Mouse (Mus musculus) ES-E14 (cell line): ENCODE results near the gene Dock7. TPM values are rescaled to one million over a fixed set of nuclear protein-coding genes. Genes with fewer than 3 reads are reported as not detected.
"Not testable (repeated sequence)": the region's sequence is repeated elsewhere in the genome, so short reads cannot be mapped to it uniquely, and the experiment has no call there.

Experiments used
- DNase-seq: peaks from one replicate; pipeline ENCODE4 v3.0.0-alpha.2; 2013; ENCODE audit warnings: low read depth, low spot score
- H3K27ac ChIP-seq: 2 replicates; pipeline ENCODE4 v1.5.1; 2012; ENCODE audit warnings: low read depth, mild to moderate bottlenecking, low read length, moderate library complexity, mixed read lengths; ENCODE audit not compliant: poor library complexity, insufficient read depth, severe bottlenecking
- H3K36me3 ChIP-seq: 2 replicates; pipeline ENCODE4 v1.6.1; 2012; ENCODE audit warnings: mild to moderate bottlenecking, low read length, moderate library complexity, mixed read lengths; ENCODE audit not compliant: control insufficient read depth, poor library complexity, insufficient read depth, severe bottlenecking
- H3K4me1 ChIP-seq, 2 experiments: fragments of 150-350 bp in 1 of 2; sonication (generic) in 1 of 2; 2 replicates each; pipeline ENCODE4 v1.6.1; 2012; ENCODE audit warnings: low read length in 2 of 2, mild to moderate bottlenecking in 1 of 2, mixed read lengths in 1 of 2; ENCODE audit not compliant: control insufficient read depth in 2 of 2, insufficient read depth in 2 of 2, poor library complexity in 1 of 2
- H3K4me3 ChIP-seq, 2 experiments: fragments of 150-350 bp in 1 of 2; sonication (generic) in 1 of 2; 2 replicates each; pipeline ENCODE4 v1.5.1; 2012; ENCODE audit warnings: low read length in 2 of 2, low read depth in 1 of 2, mild to moderate bottlenecking in 1 of 2, mixed read lengths in 1 of 2; ENCODE audit not compliant: insufficient read depth in 1 of 2, poor library complexity in 1 of 2, severe bottlenecking in 1 of 2
- H3K9ac ChIP-seq: 2 replicates; pipeline ENCODE4 v1.6.1; 2012; ENCODE audit warnings: low read depth, mild to moderate bottlenecking, low read length, mixed read lengths; ENCODE audit not compliant: poor library complexity, insufficient read depth, severe bottlenecking
- H3K9me3 ChIP-seq: fragments of 150-350 bp; sonication (generic); 2 replicates; pipeline ENCODE4 v1.6.1; 2012; ENCODE audit warnings: low read depth, mild to moderate bottlenecking, low read length; ENCODE audit not compliant: control insufficient read depth, insufficient read depth
- CHD2 ChIP-seq: IDR thresholded peaks from 2 replicates; pipeline ENCODE4 v1.6.1; 2014; ENCODE audit warnings: mild to moderate bottlenecking, low read depth, low read length, inconsistent platforms
- HCFC1 ChIP-seq: IDR thresholded peaks from 2 replicates; pipeline ENCODE4 v1.6.1; 2012; ENCODE audit warnings: low read length, inconsistent platforms, borderline replicate concordance; ENCODE audit not compliant: insufficient read depth
- MAFK ChIP-seq: IDR thresholded peaks from 2 replicates; pipeline ENCODE4 v1.6.1; 2014; ENCODE audit warnings: mild to moderate bottlenecking, low read depth, low read length, inconsistent platforms; ENCODE audit not compliant: insufficient read depth
- ZC3H11A ChIP-seq: IDR thresholded peaks from 2 replicates; pipeline ENCODE4 v1.6.1; 2012; ENCODE audit warnings: low read depth, mild to moderate bottlenecking, inconsistent platforms, low read length, borderline replicate concordance
- ZNF384 ChIP-seq: IDR thresholded peaks from 2 replicates; pipeline ENCODE4 v1.6.1; 2012; ENCODE audit warnings: low read depth, low read length, inconsistent platforms
- in situ Hi-C, 2 experiments: fragments of 600-800 bp; cut with MboI; formaldehyde crosslinking; loops; one replicate each; pipeline ENCODE4 v1.15.1; 2025; ENCODE audit warnings: low sequenced_read_pairs in 2 of 2, inconsistent platforms in 1 of 2; ENCODE audit not compliant: unreplicated experiment in 2 of 2
- total RNA-seq: library from RNA; depleted of rRNA; stranded (reverse); fragments of 300-350 nt; gene quantifications from 2 replicates; pipeline ENCODE4 v1.2.3, GENCODE M21; 2012

Dock7 gene
- total RNA-seq, 1 experiment = 22.8 TPM

- in situ Hi-C loops = no loop called here
- H3K4me1 ChIP-seq = no peaks in the 10 kb centered on the region
- H3K36me3 ChIP-seq = no peaks in the 10 kb centered on the region
- H3K9me3 ChIP-seq = no peaks in the 10 kb centered on the region
- H3K4me3 ChIP-seq = no peak overlapping the region
- DNase-seq = no peak
- H3K27ac ChIP-seq = no peak overlapping the region
- H3K9ac ChIP-seq = no peak overlapping the region
- TF ChIP-seq HCFC1 (no peak), ZNF384 (no peak), MAFK (no peak), ZC3H11A (no peak), CHD2 (no peak)
These were observed 145.0 kb downstream of the Dock7 start for GRCm38 (mm10) chr4:98975741-98976140.

GRCm38 (mm10) chr4:98969946-98970345, 150.8 kb downstream of the Dock7 start:
- no peaks in the 10 kb centered on the region for H3K9me3 ChIP-seq
- DNase-seq = no peak
- TF ChIP-seq MAFK (no peak), HCFC1 (no peak), ZNF384 (no peak), CHD2 (no peak), ZC3H11A (no peak)
- no peak overlapping the region for H3K27ac ChIP-seq
- H3K9ac ChIP-seq = no peak overlapping the region
- peaks cover 4% of the 10 kb centered on the region; the same call in 1 of the 2 replicates for H3K36me3 ChIP-seq
- in situ Hi-C loops = no loop called here
- H3K4me1 ChIP-seq = no peaks in the 10 kb centered on the region
- H3K4me3 ChIP-seq = no peak overlapping the region

GRCm38 (mm10) chr4:98960243-98960642, 160.5 kb downstream of the Dock7 start:
- no peak for DNase-seq
- Histone ChIP-seq H3K27ac (no peak overlapping the region), H3K36me3 (peaks cover 2% of the 10 kb centered on the region; the same call in 1 of the 2 replicates), H3K9me3 (no peaks in the 10 kb centered on the region), H3K4me3 (no peak overlapping the region), H3K4me1 (no peaks in the 10 kb centered on the region), H3K9ac (no peak overlapping the region)
- TF ChIP-seq HCFC1 (no peak), MAFK (no peak), ZNF384 (no peak), CHD2 (no peak), ZC3H11A (no peak)
- in situ Hi-C loops = no loop called here

GRCm38 (mm10) chr4:98955986-98956385, 164.7 kb downstream of the Dock7 start:
- Histone ChIP-seq H3K27ac (no peak overlapping the region), H3K4me1 (no peaks in the 10 kb centered on the region), H3K4me3 (no peak overlapping the region), H3K36me3 (peaks cover 2% of the 10 kb centered on the region; the same call in 1 of the 2 replicates), H3K9me3 (no peaks in the 10 kb centered on the region), H3K9ac (no peak overlapping the region)
- no peak for DNase-seq
- in situ Hi-C loops = no loop called here
- no peak for TF ChIP-seq HCFC1
- no peak for TF ChIP-seq CHD2

- Histone ChIP-seq H3K36me3 (no peaks in the 10 kb centered on the region; the same call in none of the 2 replicates), H3K4me3 (no peak overlapping the region), H3K9me3 (no peaks in the 10 kb centered on the region), H3K9ac (no peak overlapping the region), H3K4me1 (no peaks in the 10 kb centered on the region; a peak in 1 of 4 replicates), H3K27ac (no peak overlapping the region)
- TF ChIP-seq ZNF384 (no peak), MAFK (no peak), CHD2 (no peak), ZC3H11A (no peak), HCFC1 (no peak)
- in situ Hi-C loops = no loop called here
- DNase-seq = no peak
These were observed 170.2 kb downstream of the Dock7 start for GRCm38 (mm10) chr4:98950563-98950962.

GRCm38 (mm10) chr4:98938210-98938609, 182.5 kb downstream of the Dock7 start:
- in situ Hi-C loops, DNase-seq: not testable (repeated sequence)

More at GRCm38 (mm10) chr4:98938210-98938609, 182.5 kb downstream of the Dock7 start:
- H3K9ac ChIP-seq, H3K4me1 ChIP-seq, H3K4me3 ChIP-seq, H3K9me3 ChIP-seq, H3K27ac ChIP-seq: not testable (repeated sequence)
- H3K36me3 ChIP-seq = peaks cover 11% of the 10 kb centered on the region
